Mouse (Mus musculus): ENCODE results near the gene Slc25a21.

The Slc25a21 gene

GRCm38 (mm10) chr12:57016845-57017244, 180.4 kb downstream of the Slc25a21 start:
- no peak for DNase-seq (ENCODE audit: low spot score)

- DNase-seq (ENCODE audit: low spot score): no peak
Measured at GRCm38 (mm10) chr12:57016324-57016723, 180.9 kb downstream of the Slc25a21 start.

- DNase-seq (ENCODE audit: low spot score): no peak
Measured at GRCm38 (mm10) chr12:57009010-57009409, 188.3 kb downstream of the Slc25a21 start.

GRCm38 (mm10) chr12:56986049-56986448, 211.2 kb downstream of the Slc25a21 start:
- DNase-seq (ENCODE audit: low spot score): peak; percentile 83

- no peak for DNase-seq (ENCODE audit: low spot score)
Measured at GRCm38 (mm10) chr12:56982066-56982626, 215.1 kb downstream of the Slc25a21 start.

GRCm38 (mm10) chr12:56975256-56975655, 222.0 kb downstream of the Slc25a21 start:
- no peak for DNase-seq (ENCODE audit: low spot score)

GRCm38 (mm10) chr12:56963236-56963635, 234.0 kb downstream of the Slc25a21 start:
- DNase-seq (ENCODE audit: low spot score): no peak

GRCm38 (mm10) chr12:56959230-56960051, 237.8 kb downstream of the Slc25a21 start:
- no peak for DNase-seq (ENCODE audit: low spot score)

GRCm38 (mm10) chr12:56958244-56958643, 239.0 kb downstream of the Slc25a21 start:
- no peak for DNase-seq (ENCODE audit: low spot score)

GRCm38 (mm10) chr12:56951749-56952657, 245.3 kb downstream of the Slc25a21 start:
- no peak for DNase-seq (ENCODE audit: low spot score)

- no peak for DNase-seq (ENCODE audit: low spot score)
Measured at GRCm38 (mm10) chr12:56944265-56944664, 253.0 kb downstream of the Slc25a21 start.

- no peak for DNase-seq (ENCODE audit: low spot score)
Measured at GRCm38 (mm10) chr12:56940861-56941260, 256.4 kb downstream of the Slc25a21 start.

GRCm38 (mm10) chr12:56918145-56918544, 279.1 kb downstream of the Slc25a21 start:
- no peak for DNase-seq (ENCODE audit: low spot score)

GRCm38 (mm10) chr12:56906476-56906875, 290.8 kb downstream of the Slc25a21 start:
- DNase-seq (ENCODE audit: low spot score): no peak

GRCm38 (mm10) chr12:56905652-56906305, 291.5 kb downstream of the Slc25a21 start:
- DNase-seq (ENCODE audit: low spot score): no peak

GRCm38 (mm10) chr12:56905222-56905621, 292.1 kb downstream of the Slc25a21 start:
- no peak for DNase-seq (ENCODE audit: low spot score)

- DNase-seq (ENCODE audit: low spot score): no peak
Measured at GRCm38 (mm10) chr12:56902774-56903456, 294.4 kb downstream of the Slc25a21 start.

GRCm38 (mm10) chr12:56897976-56898375, 299.3 kb downstream of the Slc25a21 start:
- DNase-seq (ENCODE audit: low spot score): no peak

- no peak for DNase-seq (ENCODE audit: low spot score)
Measured at GRCm38 (mm10) chr12:56897221-56897937, 299.9 kb downstream of the Slc25a21 start.

- DNase-seq (ENCODE audit: low spot score): no peak
Measured at GRCm38 (mm10) chr12:56894963-56895362, 302.3 kb downstream of the Slc25a21 start.
